Mouse (Mus musculus): ENCODE measurements around the gene Tspan5. TPM values are rescaled to one million over a fixed set of nuclear protein-coding genes. Genes with fewer than 3 reads are reported as not detected.

Gene Tspan5
- polyA plus RNA-seq, 1 experiment from 2014 or later = 14.3 TPM

- H3K36me3 ChIP-seq (ENCODE audit: control insufficient read depth, insufficient read depth) = no peaks in the 10 kb centered on the region
- H3K9ac ChIP-seq (ENCODE audit: low read length) = no peak overlapping the region
- no peak overlapping the region for H3K4me3 ChIP-seq (ENCODE audit: low read length)
- no peaks in the 10 kb centered on the region for H3K9me3 ChIP-seq (replicated peaks; ENCODE audit: control insufficient read depth, low read length)
- no peaks in the 10 kb centered on the region for H3K27me3 ChIP-seq (ENCODE audit: control insufficient read depth, insufficient read depth, low read length)
- H3K4me2 ChIP-seq (ENCODE audit: low read depth, low read length) = no peak overlapping the region
- ATAC-seq (replicated peaks; ENCODE audit: extremely low read depth, insufficient read depth, low FRiP score) = no peak
- no peak overlapping the region for H3K27ac ChIP-seq (ENCODE audit: low read length)
- WGBS = 80% methylated on average over 6 of the region's 6 CpGs
- H3K4me1 ChIP-seq (ENCODE audit: control insufficient read depth, insufficient read depth, low read length) = no peaks in the 10 kb centered on the region; the same call in 1 of the 2 replicates
These were observed 95.7 kb downstream of the Tspan5 start for GRCm38 (mm10) chr3:138837651-138838050.

GRCm38 (mm10) chr3:138839656-138840055 is 97.7 kb downstream of the Tspan5 start:
- Histone ChIP-seq H3K27ac (ENCODE audit: low read length) (no peak overlapping the region), H3K4me3 (ENCODE audit: low read length) (no peak overlapping the region), H3K4me1 (ENCODE audit: control insufficient read depth, insufficient read depth, low read length) (no peaks in the 10 kb centered on the region; the same call in 1 of the 2 replicates), H3K9ac (ENCODE audit: low read length) (no peak overlapping the region), H3K4me2 (ENCODE audit: low read depth, low read length) (no peak overlapping the region), H3K36me3 (ENCODE audit: control insufficient read depth, insufficient read depth) (no peaks in the 10 kb centered on the region), H3K27me3 (ENCODE audit: control insufficient read depth, insufficient read depth, low read length) (no peaks in the 10 kb centered on the region), H3K9me3 (replicated peaks; ENCODE audit: control insufficient read depth, low read length) (no peaks in the 10 kb centered on the region)
- 69% methylated on average over 6 of the region's 6 CpGs for WGBS
- no peak for ATAC-seq (replicated peaks; ENCODE audit: extremely low read depth, insufficient read depth, low FRiP score)

- 83% methylated on average over 5 of the region's 5 CpGs for WGBS
- Histone ChIP-seq H3K9ac (ENCODE audit: low read length) (no peak overlapping the region), H3K27ac (ENCODE audit: low read length) (no peak overlapping the region), H3K4me1 (ENCODE audit: control insufficient read depth, insufficient read depth, low read length) (no peaks in the 10 kb centered on the region; the same call in 1 of the 2 replicates), H3K9me3 (replicated peaks; ENCODE audit: control insufficient read depth, low read length) (no peaks in the 10 kb centered on the region), H3K4me3 (ENCODE audit: low read length) (no peak overlapping the region), H3K27me3 (ENCODE audit: control insufficient read depth, insufficient read depth, low read length) (no peaks in the 10 kb centered on the region), H3K4me2 (ENCODE audit: low read depth, low read length) (no peak overlapping the region), H3K36me3 (ENCODE audit: control insufficient read depth, insufficient read depth) (no peaks in the 10 kb centered on the region)
- ATAC-seq (replicated peaks; ENCODE audit: extremely low read depth, insufficient read depth, low FRiP score) = no peak
These were observed 99.3 kb downstream of the Tspan5 start for GRCm38 (mm10) chr3:138841288-138841687.

- no peaks in the 10 kb centered on the region for H3K9me3 ChIP-seq (replicated peaks; ENCODE audit: control insufficient read depth, low read length)
- H3K4me3 ChIP-seq (ENCODE audit: low read length) = no peak overlapping the region
- no peak overlapping the region for H3K9ac ChIP-seq (ENCODE audit: low read length)
- no peaks in the 10 kb centered on the region for H3K27me3 ChIP-seq (ENCODE audit: control insufficient read depth, insufficient read depth, low read length)
- H3K4me2 ChIP-seq (ENCODE audit: low read depth, low read length) = no peak overlapping the region
- H3K36me3 ChIP-seq (ENCODE audit: control insufficient read depth, insufficient read depth) = no peaks in the 10 kb centered on the region
- WGBS = 89% methylated on average over 2 of the region's 2 CpGs
- H3K4me1 ChIP-seq (ENCODE audit: control insufficient read depth, insufficient read depth, low read length) = no peaks in the 10 kb centered on the region; the same call in 1 of the 2 replicates
- ATAC-seq (replicated peaks; ENCODE audit: extremely low read depth, insufficient read depth, low FRiP score) = no peak
- no peak overlapping the region for H3K27ac ChIP-seq (ENCODE audit: low read length)
These were observed 101.2 kb downstream of the Tspan5 start for GRCm38 (mm10) chr3:138843180-138843579.

GRCm38 (mm10) chr3:138843641-138844040 is 101.6 kb downstream of the Tspan5 start:
- H3K9ac ChIP-seq (ENCODE audit: low read length) = no peak overlapping the region
- 82% methylated on average over 5 of the region's 5 CpGs for WGBS
- no peak for ATAC-seq (replicated peaks; ENCODE audit: extremely low read depth, insufficient read depth, low FRiP score)
- no peak overlapping the region for H3K4me2 ChIP-seq (ENCODE audit: low read depth, low read length)
- H3K9me3 ChIP-seq (replicated peaks; ENCODE audit: control insufficient read depth, low read length) = no peaks in the 10 kb centered on the region
- H3K27ac ChIP-seq (ENCODE audit: low read length) = no peak overlapping the region
- H3K27me3 ChIP-seq (ENCODE audit: control insufficient read depth, insufficient read depth, low read length) = no peaks in the 10 kb centered on the region
- no peaks in the 10 kb centered on the region for H3K36me3 ChIP-seq (ENCODE audit: control insufficient read depth, insufficient read depth)
- no peak overlapping the region for H3K4me3 ChIP-seq (ENCODE audit: low read length)
- no peaks in the 10 kb centered on the region; the same call in 1 of the 2 replicates for H3K4me1 ChIP-seq (ENCODE audit: control insufficient read depth, insufficient read depth, low read length)

GRCm38 (mm10) chr3:138845820-138846219 is 103.8 kb downstream of the Tspan5 start:
- WGBS = 86% methylated on average over 1 of the region's 1 CpGs
- ATAC-seq (replicated peaks; ENCODE audit: extremely low read depth, insufficient read depth, low FRiP score) = no peak
- Histone ChIP-seq H3K4me1 (ENCODE audit: control insufficient read depth, insufficient read depth, low read length) (no peaks in the 10 kb centered on the region), H3K27me3 (ENCODE audit: control insufficient read depth, insufficient read depth, low read length) (no peaks in the 10 kb centered on the region), H3K9ac (ENCODE audit: low read length) (no peak overlapping the region), H3K4me2 (ENCODE audit: low read depth, low read length) (no peak overlapping the region), H3K27ac (ENCODE audit: low read length) (no peak overlapping the region), H3K4me3 (ENCODE audit: low read length) (no peak overlapping the region), H3K36me3 (ENCODE audit: control insufficient read depth, insufficient read depth) (no peaks in the 10 kb centered on the region), H3K9me3 (replicated peaks; ENCODE audit: control insufficient read depth, low read length) (no peaks in the 10 kb centered on the region)

- no peaks in the 10 kb centered on the region for H3K27me3 ChIP-seq (ENCODE audit: control insufficient read depth, insufficient read depth, low read length)
- no peak overlapping the region for H3K27ac ChIP-seq (ENCODE audit: low read length)
- no peak for ATAC-seq (replicated peaks; ENCODE audit: extremely low read depth, insufficient read depth, low FRiP score)
- H3K4me1 ChIP-seq (ENCODE audit: control insufficient read depth, insufficient read depth, low read length) = no peaks in the 10 kb centered on the region
- H3K4me3 ChIP-seq (ENCODE audit: low read length) = no peak overlapping the region
- H3K4me2 ChIP-seq (ENCODE audit: low read depth, low read length) = no peak overlapping the region
- H3K9me3 ChIP-seq (replicated peaks; ENCODE audit: control insufficient read depth, low read length) = no peaks in the 10 kb centered on the region
- WGBS = 51% methylated on average over 3 of the region's 3 CpGs
- H3K9ac ChIP-seq (ENCODE audit: low read length) = no peak overlapping the region
- H3K36me3 ChIP-seq (ENCODE audit: control insufficient read depth, insufficient read depth) = no peaks in the 10 kb centered on the region
These were observed 105.8 kb downstream of the Tspan5 start for GRCm38 (mm10) chr3:138847809-138848208.

- no peak overlapping the region for H3K27ac ChIP-seq (ENCODE audit: low read length)
- H3K36me3 ChIP-seq (ENCODE audit: control insufficient read depth, insufficient read depth) = no peaks in the 10 kb centered on the region
- no peak for ATAC-seq (replicated peaks; ENCODE audit: extremely low read depth, insufficient read depth, low FRiP score)
- 82% methylated on average over 11 of the region's 11 CpGs for WGBS
- no peak overlapping the region for H3K4me3 ChIP-seq (ENCODE audit: low read length)
- H3K27me3 ChIP-seq (ENCODE audit: control insufficient read depth, insufficient read depth, low read length) = no peaks in the 10 kb centered on the region
- H3K4me1 ChIP-seq (ENCODE audit: control insufficient read depth, insufficient read depth, low read length) = peaks cover 4% of the 10 kb centered on the region; the same call in 1 of the 2 replicates
- no peaks in the 10 kb centered on the region for H3K9me3 ChIP-seq (replicated peaks; ENCODE audit: control insufficient read depth, low read length)
- no peak overlapping the region for H3K9ac ChIP-seq (ENCODE audit: low read length)
- H3K4me2 ChIP-seq (ENCODE audit: low read depth, low read length) = no peak overlapping the region
These were observed 107.8 kb downstream of the Tspan5 start for GRCm38 (mm10) chr3:138849755-138850301.

- no peak for ATAC-seq (replicated peaks; ENCODE audit: extremely low read depth, insufficient read depth, low FRiP score)
- Histone ChIP-seq H3K4me2 (ENCODE audit: low read depth, low read length) (no peak overlapping the region), H3K36me3 (ENCODE audit: control insufficient read depth, insufficient read depth) (no peaks in the 10 kb centered on the region), H3K4me3 (ENCODE audit: low read length) (no peak overlapping the region), H3K9ac (ENCODE audit: low read length) (no peak overlapping the region), H3K27me3 (ENCODE audit: control insufficient read depth, insufficient read depth, low read length) (no peaks in the 10 kb centered on the region), H3K4me1 (ENCODE audit: control insufficient read depth, insufficient read depth, low read length) (peaks cover 14% of the 10 kb centered on the region; the same call in 1 of the 2 replicates), H3K9me3 (replicated peaks; ENCODE audit: control insufficient read depth, low read length) (no peaks in the 10 kb centered on the region), H3K27ac (ENCODE audit: low read length) (no peak overlapping the region)
- 71% methylated on average over 8 of the region's 8 CpGs for WGBS
These were observed 109.9 kb downstream of the Tspan5 start for GRCm38 (mm10) chr3:138851876-138852275.
